Mouse (Mus musculus) cerebellum, adult 2 months (tissue): ENCODE results near the gene Gm6358.

Experiments used
- CTCF ChIP-seq: fragments of 200-500 bp; IDR thresholded peaks from 2 replicates; pipeline ENCODE4 v1.5.1; 2011; ENCODE audit warnings: low read depth, mild to moderate bottlenecking, control low read depth, low read length, moderate library complexity, borderline replicate concordance; ENCODE audit not compliant: insufficient read depth
- POLR2A ChIP-seq: fragments of 200-500 bp; IDR thresholded peaks from 2 replicates; pipeline ENCODE4 v1.6.1; 2011; ENCODE audit warnings: low read length, control low read depth, borderline replicate concordance; ENCODE audit not compliant: insufficient read depth

DNA sequence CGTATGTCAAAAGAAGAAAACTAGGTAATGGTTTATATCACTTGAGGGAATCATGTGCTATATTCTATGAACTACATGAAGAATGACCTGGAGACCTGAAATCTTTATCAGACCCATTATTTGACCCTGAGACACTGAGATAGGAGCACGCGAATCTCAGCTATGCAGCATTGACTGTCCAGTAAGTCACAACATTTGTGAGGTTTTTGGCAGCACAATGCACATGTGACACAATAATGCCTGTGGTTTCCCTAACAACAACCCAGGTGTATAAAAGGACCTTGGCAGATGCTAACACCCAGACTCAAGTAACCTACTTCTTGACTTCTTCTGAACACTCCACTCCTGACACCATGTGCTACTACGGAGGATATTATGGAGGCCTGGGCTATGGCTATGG lies 17.0 kb downstream of the Gm6358 start, which contains the start of gene Gm9789:
- TF ChIP-seq CTCF (no peak), POLR2A (no peak)
